Mouse (Mus musculus) adrenal gland, postnatal 14 days (tissue): ENCODE data around the gene Olfr1420. TPM values are rescaled to one million over a fixed set of nuclear protein-coding genes. Genes with fewer than 3 reads are reported as not detected.
"Not testable (repeated sequence)": the region's sequence is repeated elsewhere in the genome, so short reads cannot be mapped to it uniquely, and the experiment has no call there.

ENCODE experiments used
- DNase-seq: peaks from one replicate; pipeline ENCODE4 v3.0.0; 2021; ENCODE audit warnings: mixed read lengths
- long read RNA-seq, 2 experiments: library from polyadenylated mRNA; stranded (forward); transcript quantifications; one replicate each; pipeline ENCODE4 v2.0.0; 2021
- total RNA-seq: library from RNA; stranded (reverse); gene quantifications from 2 replicates; pipeline ENCODE4 v1.2.3, GENCODE M21; 2021

Olfr1420 gene
- not detected in 2 replicates for total RNA-seq
- long read RNA-seq, experiment 1: 0 reads
- long read RNA-seq, experiment 2: 0 reads

DNA sequence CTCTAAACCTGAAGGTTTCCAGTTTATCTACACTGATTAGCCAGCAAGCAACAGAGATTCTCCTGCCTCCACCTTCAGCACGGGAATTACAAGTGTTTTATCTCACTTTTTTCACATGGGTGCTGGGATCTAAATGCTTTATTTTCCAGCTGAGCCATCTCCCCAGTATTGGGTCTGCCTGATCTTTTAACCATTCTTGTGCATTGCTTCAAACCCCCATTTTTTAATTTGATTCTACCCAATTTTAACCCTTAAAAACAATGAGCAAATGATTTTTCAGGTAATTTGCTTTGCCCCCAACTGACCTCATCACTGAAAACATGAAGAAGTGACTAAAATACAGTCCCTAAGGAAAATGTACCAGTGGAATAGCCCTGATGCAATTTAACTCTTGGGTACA is at the start of gene Olfr1420:
Olfr1420 (plus strand) TSS at position 301 of the 400 bp plus-strand sequence.
- no peak for DNase-seq

DNA sequence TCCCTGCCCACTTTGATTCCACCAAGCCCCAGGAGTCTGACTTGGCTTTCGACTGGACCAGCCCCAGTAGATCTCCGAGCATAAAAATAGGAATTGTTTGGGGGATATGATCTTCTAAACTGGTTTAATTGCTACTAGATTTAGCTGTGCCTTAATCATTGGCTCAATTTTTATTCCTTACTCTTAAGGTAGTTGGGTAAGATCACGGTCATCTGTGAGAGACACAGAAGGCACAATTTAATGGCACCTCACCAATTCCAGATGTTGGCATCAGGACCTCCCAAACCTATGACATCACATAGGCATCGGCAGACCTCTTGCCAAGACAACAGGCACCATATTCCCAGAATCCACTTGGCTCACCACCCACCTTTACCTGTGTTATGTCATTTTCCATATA is 47.2 kb upstream of the Olfr1420 start, which contains the start of gene Olfr1417:
Olfr1417 (minus strand) TSS at position 101 of the 400 bp plus-strand sequence.
- no peak for DNase-seq

DNA sequence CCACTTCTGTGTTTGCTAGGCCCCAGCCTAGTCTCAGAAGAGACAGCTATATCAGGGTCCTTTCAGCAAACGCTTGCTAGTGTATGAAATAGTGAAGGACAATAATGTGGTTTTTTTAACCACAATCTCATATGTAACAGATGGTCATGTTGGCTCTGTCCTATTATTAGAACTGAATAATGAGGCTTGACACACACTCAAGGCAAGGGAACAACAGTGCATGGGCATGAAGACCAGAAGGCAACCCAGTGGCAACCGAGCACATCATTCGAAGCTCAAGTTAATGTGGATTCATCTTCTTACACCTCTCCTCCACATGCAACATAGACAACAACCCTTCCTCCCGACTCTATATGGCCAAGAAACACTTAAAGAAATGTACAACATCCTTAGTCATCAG is 40.0 kb upstream of the Olfr1420 start:
- DNase-seq: no peak

DNA sequence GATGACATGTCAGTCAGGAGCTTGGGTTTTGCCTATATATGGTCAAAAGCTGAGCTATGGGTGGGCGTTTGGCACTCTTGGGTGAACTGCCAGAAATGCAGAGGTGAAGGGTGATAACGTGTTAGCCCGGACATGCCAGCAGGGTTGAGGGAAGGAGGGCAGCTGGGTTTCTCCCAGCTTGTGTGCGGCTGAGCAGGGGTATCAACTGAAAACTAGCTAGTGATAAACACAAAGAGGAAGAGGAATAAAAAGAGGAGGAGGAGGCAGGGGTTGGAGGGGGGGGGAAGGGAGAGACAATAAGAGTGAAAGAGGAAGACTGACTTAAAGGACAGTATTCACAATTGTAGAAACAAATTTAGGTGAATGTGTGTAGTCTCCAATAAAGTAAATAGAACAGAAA is 33.7 kb upstream of the Olfr1420 start:
- no peak for DNase-seq

DNA sequence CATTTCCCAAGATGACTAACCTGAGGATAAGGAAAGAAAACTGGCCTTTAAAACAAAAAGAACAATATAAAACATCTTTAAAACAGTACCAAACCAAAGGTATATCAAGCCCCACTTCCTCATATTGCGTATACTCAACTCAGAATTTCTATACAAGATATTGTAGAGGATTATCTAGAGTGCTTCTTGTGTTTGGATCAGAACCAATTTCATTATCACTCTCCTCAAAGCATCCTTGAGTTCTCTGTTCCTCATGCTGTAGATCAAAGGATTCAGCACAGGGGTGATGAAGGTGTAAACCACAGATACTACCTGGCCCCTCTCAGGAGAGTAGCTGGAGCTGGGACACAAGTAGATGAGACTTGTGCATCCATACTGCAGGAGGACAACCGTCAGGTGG is 31.5 kb upstream of the Olfr1420 start:
- DNase-seq: no peak

DNA sequence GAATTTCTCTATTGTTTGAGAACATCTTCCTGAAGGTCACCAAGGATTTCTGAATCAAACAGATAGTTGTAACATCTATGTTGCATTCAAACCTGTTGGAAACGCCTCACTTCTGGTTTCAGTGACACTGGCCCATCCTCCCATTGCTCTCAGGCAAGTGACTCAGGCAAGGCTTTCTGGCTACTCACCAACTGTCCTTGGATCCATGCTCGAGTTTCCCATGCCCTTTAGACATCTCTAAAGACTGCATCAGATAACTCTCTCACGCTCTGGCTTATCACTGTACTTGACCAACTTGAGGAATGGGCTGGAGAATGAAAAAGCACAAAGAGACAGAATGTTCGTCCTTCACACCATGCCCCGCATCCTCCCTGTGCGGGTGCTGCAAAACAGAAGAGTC is 29.9 kb upstream of the Olfr1420 start:
- peak; percentile 76 for DNase-seq

DNA sequence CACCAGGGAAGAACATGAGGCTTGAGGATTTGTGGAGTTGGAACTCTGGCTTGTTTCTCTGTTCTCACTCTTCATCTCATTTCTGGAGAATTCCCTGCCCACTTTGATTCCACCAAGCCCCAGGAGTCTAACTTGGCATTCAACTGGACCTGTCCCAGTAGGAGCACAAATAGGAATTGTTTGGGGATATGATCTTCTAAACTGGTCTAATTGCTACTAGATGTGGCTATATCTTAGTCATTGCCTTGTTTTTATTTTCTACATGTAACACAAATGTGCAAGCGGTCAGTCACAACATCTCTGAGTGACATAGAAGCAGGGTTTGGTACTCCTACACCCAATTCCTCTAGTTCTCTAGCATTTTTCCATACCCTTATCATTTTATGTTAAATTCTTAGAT is 25.4 kb upstream of the Olfr1420 start, which contains the start of gene Olfr1418:
Olfr1418 (minus strand) TSS at position 101 of the 400 bp plus-strand sequence.
- DNase-seq: no peak

DNA sequence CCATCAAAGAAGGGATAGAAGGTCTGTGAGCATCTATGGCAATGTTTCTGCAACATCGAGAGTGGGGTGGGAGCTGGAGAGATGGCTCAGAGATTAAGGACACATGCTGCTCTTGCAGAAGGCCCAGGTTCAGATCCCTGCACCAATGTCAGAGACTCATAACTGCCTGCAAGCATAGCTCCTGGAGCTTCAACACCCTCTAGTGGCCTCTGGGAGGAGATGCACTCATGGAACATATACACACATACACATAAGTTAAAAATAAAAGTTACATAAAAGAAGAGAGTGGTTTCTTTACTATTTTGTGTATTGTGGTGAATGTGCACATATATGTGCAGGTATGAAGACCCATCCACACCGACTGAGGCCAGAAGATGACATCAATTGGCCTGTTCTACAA is 18.5 kb upstream of the Olfr1420 start:
- no peak for DNase-seq

DNA sequence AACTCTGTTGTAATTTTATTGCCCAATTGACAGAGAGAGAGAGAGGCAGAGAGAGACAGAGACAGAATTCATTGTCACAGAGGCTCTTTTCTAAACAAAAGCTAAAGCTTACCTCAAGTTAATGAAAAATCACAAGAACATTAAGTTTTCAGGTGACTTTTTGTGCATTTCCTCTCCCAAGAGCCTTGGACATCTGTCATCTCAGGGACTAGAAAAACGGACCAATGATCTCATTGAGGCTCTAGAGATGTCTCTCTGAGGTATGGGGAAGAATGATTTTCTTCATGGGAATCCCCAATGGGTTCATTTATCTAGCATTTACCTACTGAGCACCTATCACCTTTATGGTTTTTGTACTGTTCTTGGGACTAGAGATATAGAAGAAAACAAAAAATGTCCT is 11.4 kb upstream of the Olfr1420 start, which contains the start of gene Olfr1419:
Olfr1419 (minus strand) TSS at position 101 of the 400 bp plus-strand sequence.
- DNase-seq: no peak

DNA sequence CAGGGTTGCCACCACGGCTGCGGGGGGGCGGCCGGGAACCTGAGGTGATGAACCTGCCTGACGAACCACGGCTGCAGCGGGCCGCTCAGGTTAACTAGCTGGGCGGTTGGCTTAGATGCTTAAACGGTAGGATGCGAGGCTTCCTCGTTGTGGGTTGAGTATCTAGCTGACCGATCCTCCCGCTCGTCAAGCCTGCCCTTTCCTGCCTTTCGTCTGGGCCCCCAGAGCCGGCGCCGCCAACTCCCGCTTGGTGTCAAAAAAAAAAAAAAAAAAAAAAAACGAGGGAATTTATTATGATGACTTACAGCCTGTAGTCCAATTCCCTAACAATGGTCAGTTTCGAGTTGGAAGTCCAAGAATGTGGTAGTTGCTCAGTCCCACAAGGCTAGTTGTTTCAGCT is 8.0 kb upstream of the Olfr1420 start:
- not testable (repeated sequence) for DNase-seq

DNA sequence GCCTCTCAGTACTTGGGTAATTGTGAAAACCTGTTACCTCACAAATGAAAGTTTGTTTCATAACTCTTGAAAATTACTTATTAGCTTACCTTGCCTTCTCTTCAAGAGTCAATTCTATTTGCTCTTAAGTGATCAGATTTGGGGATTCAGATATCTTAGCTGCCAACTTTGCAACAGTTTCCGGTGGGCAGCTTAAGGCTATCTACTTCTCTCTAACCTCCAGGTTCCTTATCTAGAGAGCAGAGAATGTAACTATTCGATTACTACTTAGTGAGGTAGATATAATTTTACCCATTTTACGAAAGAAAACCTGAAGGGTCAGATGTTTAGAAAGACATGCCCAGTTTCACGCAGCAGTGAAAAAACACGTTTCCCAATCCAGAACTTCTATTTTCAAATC is 24.7 kb downstream of the Olfr1420 start:
- no peak for DNase-seq

DNA sequence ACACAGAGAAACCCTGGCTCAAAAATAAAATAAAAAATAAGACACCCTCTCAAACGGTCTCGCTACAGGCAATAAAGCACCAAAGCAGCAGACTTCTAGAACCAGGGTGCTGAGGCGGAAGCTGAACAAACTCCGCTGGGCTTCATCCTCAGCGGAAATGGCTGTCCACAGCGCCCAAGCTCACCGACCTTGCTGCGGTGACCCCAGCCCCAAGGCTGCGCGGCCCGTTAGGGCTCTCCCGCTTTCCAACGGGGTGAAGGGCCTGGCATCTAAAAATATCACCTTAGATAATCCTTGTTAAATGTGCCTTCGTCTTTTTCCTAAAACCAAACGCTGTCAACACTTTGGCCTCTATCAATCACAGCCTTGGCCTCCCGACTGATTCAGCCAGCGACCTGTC is 25.2 kb downstream of the Olfr1420 start:
- DNase-seq: peak; percentile 60

DNA sequence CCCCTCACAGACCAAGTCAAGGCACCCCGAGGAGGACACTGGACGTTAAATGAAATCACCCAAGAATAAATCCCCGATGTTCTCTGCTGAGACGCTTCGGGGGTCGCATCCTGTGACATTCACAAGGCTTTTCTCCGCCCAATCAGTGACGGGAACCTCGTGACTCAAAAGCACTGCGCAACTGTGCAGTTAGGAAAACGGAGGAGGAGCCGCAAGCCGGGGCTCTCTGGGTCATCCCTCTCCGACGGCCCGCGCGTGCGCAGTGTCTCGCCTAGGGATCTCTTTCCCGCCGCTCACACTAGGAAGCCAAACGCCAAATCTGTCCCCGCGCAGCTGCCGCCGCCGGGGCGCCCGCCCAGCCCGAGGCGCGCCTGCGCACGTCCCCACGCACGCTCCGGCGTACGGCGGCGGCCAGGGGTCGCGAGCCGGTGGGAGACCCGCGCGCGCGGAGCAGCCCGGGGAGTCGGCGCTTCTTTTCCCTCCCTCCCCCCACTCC is 25.7 kb downstream of the Olfr1420 start, which contains the start of gene Patl1:
Patl1 (plus strand) TSS at position 363 of the 496 bp plus-strand sequence.
- peak; percentile 99 for DNase-seq

DNA sequence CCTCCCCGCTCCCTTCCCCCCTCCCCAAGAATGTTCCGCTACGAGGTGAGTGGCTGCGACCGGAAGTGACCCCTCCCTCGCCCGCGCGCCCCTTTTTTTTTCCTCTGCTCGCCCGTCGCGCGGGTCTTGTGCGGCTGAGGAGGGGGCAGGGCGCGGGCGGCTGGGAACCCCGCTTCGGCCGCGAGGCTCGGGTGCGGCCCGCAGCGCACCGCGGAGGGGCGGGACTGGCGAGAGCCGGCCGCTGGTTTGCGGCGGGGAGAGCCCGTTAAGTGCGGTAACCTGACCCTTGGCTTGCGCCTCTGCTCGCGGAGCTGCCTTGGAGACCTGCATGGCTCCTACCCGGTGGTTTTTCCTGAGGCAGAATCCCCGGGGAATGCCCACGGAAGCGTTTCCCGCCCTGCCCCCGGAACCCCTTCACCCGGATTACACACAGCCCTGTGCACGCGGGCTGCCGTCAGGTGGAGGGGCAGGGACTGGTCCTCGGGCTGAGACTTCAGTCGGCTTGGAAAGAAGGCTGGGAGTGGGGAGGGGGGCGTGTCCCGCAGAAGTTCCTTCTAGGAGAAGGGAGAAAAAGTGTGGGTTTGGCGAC is 26.3 kb downstream of the Olfr1420 start:
- peak; percentile 82 for DNase-seq

DNA sequence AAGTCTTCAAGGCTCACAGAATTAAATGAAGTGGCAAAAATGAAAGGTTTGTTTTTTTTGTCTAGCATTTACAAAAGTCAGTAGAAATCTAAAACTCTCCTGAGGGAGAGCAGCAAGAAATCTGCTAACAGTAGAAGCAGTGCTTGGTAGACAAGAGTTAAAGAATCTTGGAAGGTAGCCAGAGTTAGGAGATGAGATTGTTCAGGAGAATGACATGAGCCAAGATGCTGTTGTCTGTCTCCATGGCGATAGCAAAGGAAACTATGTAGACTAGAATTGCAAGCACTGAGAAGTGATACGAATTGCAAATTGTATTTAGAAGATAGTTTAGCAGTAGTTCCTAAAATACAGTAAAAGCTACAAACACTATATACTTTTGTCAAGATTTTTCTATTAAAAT is 29.4 kb downstream of the Olfr1420 start:
- no peak for DNase-seq

DNA sequence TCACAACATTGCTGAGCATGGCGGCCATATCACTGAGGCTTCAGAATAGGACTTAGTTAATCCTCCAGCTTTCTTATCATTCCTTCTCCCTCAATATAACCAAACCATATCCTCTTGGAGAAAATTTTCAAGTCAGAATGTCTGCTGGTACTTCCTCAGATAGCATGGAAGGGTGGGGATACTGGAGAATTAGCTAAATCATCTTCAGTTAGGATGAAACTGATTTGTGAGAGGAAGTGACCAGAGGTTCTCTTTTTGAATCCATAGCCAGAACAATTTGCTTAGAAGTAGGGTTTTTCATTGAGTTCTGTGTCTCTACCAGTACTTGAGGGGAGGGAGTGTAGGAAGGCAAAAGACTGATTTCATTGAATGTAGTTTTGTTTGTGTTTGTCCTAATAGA is 35.7 kb downstream of the Olfr1420 start:
- no peak for DNase-seq

DNA sequence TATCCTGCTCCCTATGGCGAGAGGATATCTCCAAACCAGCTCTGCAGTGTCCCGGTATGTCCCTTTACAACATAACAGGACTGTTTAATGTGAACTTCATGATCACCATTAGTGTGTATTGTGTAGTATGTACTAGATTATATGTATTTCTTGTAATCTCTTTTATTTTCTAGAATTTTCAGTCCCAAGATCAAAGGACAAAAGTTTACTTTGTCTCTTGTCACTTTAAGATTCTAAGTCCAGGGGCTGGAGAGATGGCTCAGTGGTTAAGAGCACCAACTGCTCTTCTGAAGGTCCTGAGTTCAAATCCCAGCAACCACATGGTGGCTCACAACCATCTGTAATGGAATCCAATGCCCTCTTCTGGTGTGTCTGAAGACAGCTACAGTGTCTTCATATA is 36.1 kb downstream of the Olfr1420 start:
- not testable (repeated sequence) for DNase-seq

DNA sequence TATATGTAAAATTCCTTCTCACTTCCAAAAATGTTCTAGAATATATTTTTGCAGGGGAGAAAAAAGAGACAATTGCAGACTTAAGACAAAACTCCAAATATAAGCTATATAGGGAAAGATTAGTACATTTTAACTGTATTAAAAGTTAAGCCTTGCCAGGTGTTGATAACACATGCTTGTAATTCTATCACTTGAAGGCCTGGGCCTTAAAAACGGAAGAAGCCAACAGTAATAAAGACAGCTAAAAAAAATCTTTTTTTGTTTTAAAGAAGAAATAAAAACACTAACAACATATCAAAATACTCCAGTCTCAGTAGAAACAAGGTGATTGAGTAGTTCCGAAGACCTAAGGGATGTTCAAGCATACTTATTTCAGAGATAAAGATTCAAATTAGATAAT is 40.0 kb downstream of the Olfr1420 start:
- DNase-seq: no peak

DNA sequence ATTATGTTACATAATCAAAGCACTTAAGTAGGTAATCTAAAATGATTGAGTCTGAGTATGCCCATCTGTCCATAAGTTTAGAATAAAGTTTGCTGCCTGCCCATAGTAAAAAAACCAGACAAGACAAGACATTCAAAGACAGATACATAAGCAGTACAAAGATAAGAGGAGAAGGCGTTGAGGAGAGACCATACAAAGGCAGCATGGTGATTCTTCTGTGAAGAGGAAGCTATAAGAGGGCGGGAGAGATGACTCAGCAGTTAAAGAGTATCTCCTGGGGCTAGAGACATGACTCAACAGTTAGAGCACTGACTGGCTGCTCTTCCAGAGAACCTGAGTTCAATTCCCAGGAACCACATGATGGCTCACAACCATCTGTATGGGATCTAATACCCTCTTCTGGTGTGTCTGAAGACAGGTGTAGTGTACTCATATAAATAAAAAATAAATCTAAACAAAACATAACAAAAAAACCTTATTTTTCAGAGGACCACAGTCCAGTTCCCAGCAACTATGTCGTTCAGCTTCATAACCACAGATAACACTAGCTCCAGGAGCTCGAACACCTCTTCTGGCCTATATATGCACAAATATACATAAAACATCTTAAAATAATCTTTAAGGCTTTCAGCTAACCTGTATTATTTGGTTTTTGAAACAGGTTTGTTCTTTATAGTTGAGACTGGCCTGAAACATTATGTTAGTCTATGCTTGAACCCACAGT is 41.8 kb downstream of the Olfr1420 start:
- DNase-seq: no peak

DNA sequence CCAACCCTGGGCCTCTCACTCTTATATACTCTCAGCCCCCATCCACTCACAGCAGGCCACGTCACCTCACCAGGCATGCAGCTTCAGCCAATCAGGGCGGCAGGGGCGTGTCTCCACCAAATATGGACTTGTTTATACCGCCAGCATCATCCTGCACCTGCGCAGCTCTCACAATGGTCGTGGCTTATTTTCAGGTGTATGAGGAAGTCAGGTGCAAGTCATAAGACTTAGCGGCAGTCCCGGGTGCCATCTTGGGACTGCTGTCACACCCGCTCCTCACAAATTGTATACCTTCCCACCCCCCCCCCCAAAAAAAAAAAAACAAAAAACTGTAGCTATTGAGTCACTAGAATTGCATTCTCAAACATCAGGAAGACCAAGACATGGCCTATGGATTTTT is 60.1 kb downstream of the Olfr1420 start:
- not testable (repeated sequence) for DNase-seq
